ENCODE assay signal across 20 mouse cellular contexts in genomic region chr7:131970255-131970654, GRCm38 (mm10). TPM values are rescaled to one million over a fixed set of nuclear protein-coding genes. Genes with fewer than 3 reads are reported as not detected.
DNase-seq lines count a peak whose midpoint lies in the region; ATAC-seq and TF ChIP-seq lines count a peak whose summit lies in the region.
"Had no signal": no experiment of that assay in that cellular context is flagged by ENCODE, and none has a peak within 500 bp of the region (broad histone marks: within the 10 kb centered on the region; RNA-seq: fewer than 3 reads in every experiment).

No protein-coding gene starts in this region.

- TF ChIP-seq CTCF in brain, embryonic 14.5 days (IDR thresholded peaks at IDR 0.05; ENCODE audit: borderline replicate concordance, extremely low read depth, insufficient read depth, insufficient read length) = no peak

- no peak for TF ChIP-seq POLR2A in brain, embryonic 14.5 days (IDR thresholded peaks at IDR 0.05; ENCODE audit: borderline replicate concordance, extremely low read depth, insufficient read depth, insufficient read length, poor library complexity, severe bottlenecking)

- DNase-seq in cerebellum, postnatal 10 days = peak; percentile 20 to 24
- DNase-seq in cerebellum, adult 9-10 months = no peak
- DNase-seq in layer of hippocampus, adult 9-11 months = peak; percentile 31
- no peak for DNase-seq in layer of hippocampus, postnatal 36 days
- peak; percentile 47 for DNase-seq in brain, embryonic 14.5 days (ENCODE audit: low read depth)
- DNase-seq in heart, adult 11 months = no peak
- DNase-seq: adrenal gland, postnatal 14 days; cerebellum, postnatal 36 days; gastrocnemius, postnatal 14 days; heart, postnatal 4 days; kidney, adult 18-20 months; kidney, postnatal 36 days; lung, postnatal 14 days; thymus, postnatal 36 days had no signal

- ATAC-seq in megakaryocyte progenitor cell, adult 5-6 weeks (replicated peaks; ENCODE audit: poor library complexity) = peak; percentile 65
- ATAC-seq in erythroid progenitor cell, adult 5-6 weeks (replicated peaks; ENCODE audit: low FRiP score, poor library complexity, severe bottlenecking) = no peak

RNA-seq across cellular contexts. Expression of gene Gpr26, which starts 4.0 kb away (rescaled TPM):
- 10 to 100 TPM; 52.0 to 53.4 TPM for total RNA-seq in layer of hippocampus, postnatal 36 days (2021)
- polyA plus RNA-seq in brain, embryonic 14.5 days (2012; rRNA removed) = 11.4 and 12.0 TPM in 2 replicates
- total RNA-seq in megakaryocyte progenitor cell, adult 5-6 weeks (2015) = not detected in 2 replicates
- not detected in 2 replicates for total RNA-seq in megakaryocyte progenitor cell, adult 5-6 weeks (2017)
- total RNA-seq in erythroid progenitor cell, adult 5-6 weeks (2015; ENCODE audit: low replicate concordance) = not detected in 2 replicates
- total RNA-seq in erythroid progenitor cell, adult 5-6 weeks (2017; ENCODE audit: low replicate concordance) = not detected in 2 replicates
- total RNA-seq: adrenal gland, postnatal 14 days; gastrocnemius, postnatal 14 days; heart, postnatal 4 days had no signal
- polyA plus RNA-seq: heart, embryonic 11.5 days; limb, embryonic 13.5 days; liver, embryonic 16.5 days; testis, adult 2 months had no signal

Comparison
In these comparisons a context has a peak if more than half of its experiments do, and no peak if none do; other contexts are left out.
1. DNase-seq: peak in cerebellum, postnatal 10 days (2 of 2), layer of hippocampus, adult 9-11 months (single experiment) and brain, embryonic 14.5 days (single experiment); none in cerebellum, adult 9-10 months (single experiment), layer of hippocampus, postnatal 36 days (0 of 2) and heart, adult 11 months (single experiment).
2. RNA of gene Gpr26, which starts 4.0 kb away (total RNA-seq): 52.0 to 53.4 TPM in layer of hippocampus, postnatal 36 days; not detected in megakaryocyte progenitor cell, adult 5-6 weeks and not detected in erythroid progenitor cell, adult 5-6 weeks; every median in the first group is over 10 times any median in the second.